Mouse (Mus musculus): ENCODE results near the gene Mphosph10.

Mphosph10 gene

DNA sequence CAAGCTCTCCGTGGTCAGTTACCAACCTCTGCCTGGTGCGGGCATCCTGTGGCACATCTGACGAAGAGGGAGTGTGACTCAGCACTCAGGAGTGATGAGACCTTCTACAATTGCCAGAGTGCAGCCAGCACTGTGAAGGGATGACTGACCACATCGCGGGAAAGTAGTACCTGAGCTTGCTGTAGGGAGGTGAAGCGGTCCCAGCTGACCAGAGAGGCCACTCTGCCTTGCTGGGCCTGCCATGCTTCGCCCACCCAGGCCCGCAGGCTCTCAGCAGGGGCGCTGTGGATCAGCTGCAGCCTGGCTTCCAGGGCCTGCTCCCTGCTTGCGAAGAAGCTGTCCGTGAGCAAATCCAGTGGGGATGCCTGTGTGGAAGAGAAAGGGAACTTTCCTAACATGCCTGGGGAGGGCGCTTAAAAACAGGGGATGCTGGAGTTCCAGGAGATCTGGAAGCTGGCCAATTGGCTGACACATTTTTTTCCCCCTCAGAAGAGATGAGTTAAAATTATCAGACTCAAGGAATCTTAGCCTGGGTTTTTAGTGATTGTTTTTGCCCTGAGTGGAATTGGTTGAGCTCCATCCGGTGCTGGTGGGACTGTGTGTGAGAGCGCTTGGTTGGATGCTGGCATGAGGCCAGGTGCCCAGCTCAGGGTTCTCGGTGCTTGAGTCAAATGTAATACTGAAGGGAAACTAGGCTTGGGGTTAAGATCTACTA lies 42.8 kb downstream of the Mphosph10 start:
- no peak for DNase-seq

DNA sequence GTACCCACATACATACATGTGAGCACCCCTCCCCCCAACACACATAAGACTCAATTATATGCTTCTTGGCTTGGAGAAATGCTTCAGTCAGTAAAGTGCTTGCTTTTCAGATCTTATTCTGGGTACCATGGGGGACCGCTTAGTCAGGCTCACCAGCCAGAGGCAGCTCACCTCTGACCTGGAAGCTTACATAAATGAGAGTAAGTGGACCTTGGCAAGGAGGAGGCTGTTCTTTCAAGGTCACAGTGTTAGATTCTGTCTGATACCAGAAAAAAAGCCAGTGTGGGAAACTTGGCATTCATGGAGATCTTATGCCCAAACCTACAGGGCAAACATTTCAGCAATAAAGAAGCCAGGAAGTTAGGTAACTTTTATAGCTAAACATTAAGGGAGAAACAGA lies 44.3 kb downstream of the Mphosph10 start:
- DNase-seq: no peak

DNA sequence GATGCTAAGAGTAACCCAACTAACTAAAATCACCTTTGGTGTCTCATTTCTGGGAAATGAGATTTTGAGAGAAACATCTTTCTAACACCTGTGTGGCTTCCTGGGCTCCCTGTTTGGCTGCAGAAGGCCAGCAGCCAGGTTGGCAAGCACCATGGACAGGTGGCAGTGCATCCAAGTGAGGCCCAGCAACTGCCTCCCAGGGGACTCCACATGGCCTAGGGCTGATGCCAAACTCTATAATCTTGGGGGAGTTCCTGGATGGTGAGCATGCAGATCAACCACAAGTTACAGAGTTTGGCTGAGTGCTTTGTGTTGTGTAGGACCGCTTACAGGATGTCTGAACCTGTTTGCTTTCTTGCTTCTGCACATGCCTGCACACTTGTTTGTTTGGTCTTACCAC lies 59.4 kb downstream of the Mphosph10 start:
- DNase-seq: no peak

DNA sequence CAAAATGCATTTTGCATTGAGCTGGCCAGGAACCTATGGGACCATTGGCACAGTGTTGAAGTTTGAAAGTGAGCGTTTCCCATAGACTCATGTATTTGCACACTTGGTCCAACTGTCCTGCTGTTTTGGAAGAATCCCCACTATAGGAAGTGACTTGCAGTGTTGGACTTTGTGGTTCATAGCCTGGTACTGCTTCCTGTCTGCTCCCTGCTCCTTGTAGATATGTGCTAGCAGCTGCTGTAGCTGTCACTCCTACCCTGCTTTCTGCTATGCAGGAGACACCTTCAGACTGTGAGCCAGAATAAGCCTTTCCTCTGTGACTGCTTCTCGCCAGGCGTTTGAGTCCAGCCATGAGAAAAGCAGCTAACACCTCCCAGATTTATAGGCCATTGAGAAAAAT lies 60.8 kb downstream of the Mphosph10 start:
- DNase-seq: no peak

DNA sequence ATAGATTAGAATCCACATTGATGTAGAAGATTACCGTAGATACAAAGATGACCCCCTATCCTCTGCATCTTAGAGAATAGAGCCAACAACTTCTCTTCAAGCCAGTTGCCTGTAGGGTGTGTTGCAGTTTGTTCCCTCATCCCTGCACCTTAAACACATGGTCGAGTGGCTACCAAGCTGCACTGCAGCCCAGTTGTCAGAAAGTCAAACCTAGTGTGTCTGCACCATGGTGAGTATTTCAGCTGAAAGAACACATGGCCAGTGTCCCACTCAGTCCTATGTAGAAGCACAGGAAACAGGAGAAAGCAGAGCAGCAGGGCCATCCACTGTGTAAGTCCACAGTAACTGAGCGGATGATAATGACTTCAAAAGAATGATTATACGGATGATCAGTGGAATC lies 64.6 kb downstream of the Mphosph10 start:
- DNase-seq: no peak

DNA sequence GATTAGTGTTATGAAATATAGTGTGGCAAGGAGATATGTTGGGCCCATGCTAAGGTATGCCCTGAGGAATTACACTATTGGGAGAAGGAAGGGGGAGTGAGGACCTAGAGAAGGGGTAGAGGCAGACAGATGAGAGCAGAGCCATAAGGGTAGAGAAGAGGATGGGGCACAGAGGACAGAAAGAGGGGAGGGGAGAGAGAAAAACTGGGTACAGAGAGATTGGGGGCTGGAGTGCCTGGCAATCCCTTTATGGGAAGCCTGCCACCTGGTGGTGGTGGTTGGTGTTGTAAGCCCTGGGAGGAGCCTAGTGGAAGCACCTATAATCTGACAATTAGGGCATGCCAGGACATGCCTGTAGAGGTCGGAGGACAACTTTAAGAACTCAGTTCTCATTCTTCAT lies 65.2 kb downstream of the Mphosph10 start:
- peak; percentile 55 to 61 for DNase-seq

Measured in thymus, adult 18-20 months (tissue).